Mouse (Mus musculus): Measurements from ENCODE around the gene Cd300a. TPM values are rescaled to one million over a fixed set of nuclear protein-coding genes. Genes with fewer than 3 reads are reported as not detected.

The Cd300a gene
- 1.1 and 2.6 TPM in 2 replicates for total RNA-seq (2014; rRNA removed)
- polyA plus RNA-seq (2015; fragmentation: Nextera tagmentation; extraction: Ambion mirVana), result 1.4 and 1.5 TPM in 2 replicates

- peak within 1 kb of the TSS; percentile 39 for H3K4me2 ChIP-seq (ENCODE audit: low read depth, low read length)
- 0 out of 2 replicates have a peak within 1 kb of the TSS, but pooled peaks have one; percentile 21 for H3K9ac ChIP-seq (replicated peaks; ENCODE audit: low read length)
- H3K4me3 ChIP-seq (ENCODE audit: low read length), result no peak within 1 kb of the TSS
- peak within 1 kb of the TSS; percentile 7; the same call in 1 of the 2 replicates for H3K27ac ChIP-seq
- WGBS, result 30% methylated on average over 18 of the region's 18 CpGs
- H3K4me1 ChIP-seq (ENCODE audit: insufficient read depth, low read length), result peaks cover 8% of the 10 kb centered on the region; the same call in 1 of the 2 replicates
- no peak for DNase-seq (ENCODE audit: low spot score)
- H3K9me3 ChIP-seq (ENCODE audit: low read length), result no peaks in the 10 kb centered on the region
- ATAC-seq, result no peak
- H3K27me3 ChIP-seq (ENCODE audit: insufficient read depth, low read length), result no peaks in the 10 kb centered on the region
- no peaks in the 10 kb centered on the region for H3K36me3 ChIP-seq (ENCODE audit: insufficient read depth, low read length)
- TF ChIP-seq CTCF (IDR thresholded peaks at IDR 0.05; ENCODE audit: low read depth), result no peak
These were observed at the start of gene Cd300a for GRCm38 (mm10) chr11:114889991-114890518. Cd300a (plus strand) TSS chr11:114890041.

GRCm38 (mm10) chr11:114843818-114844463 is 45.9 kb upstream of the Cd300a start:
- DNase-seq (ENCODE audit: low spot score) (no peak), ATAC-seq (peak; percentile 45; the same call in 1 of the 2 replicates)
- WGBS, result 12% methylated on average over 8 of the region's 8 CpGs
- H3K4me2 ChIP-seq (ENCODE audit: low read depth, low read length), result no peak overlapping the region
- no peak for TF ChIP-seq CTCF (IDR thresholded peaks at IDR 0.05; ENCODE audit: low read depth)
- no peaks in the 10 kb centered on the region for H3K27me3 ChIP-seq (ENCODE audit: insufficient read depth, low read length)
- H3K27ac ChIP-seq, result no peak overlapping the region
- no peaks in the 10 kb centered on the region for H3K4me1 ChIP-seq (ENCODE audit: insufficient read depth, low read length)
- H3K4me3 ChIP-seq (ENCODE audit: low read length), result no peak overlapping the region
- no peaks in the 10 kb centered on the region for H3K9me3 ChIP-seq (ENCODE audit: low read length)
- H3K36me3 ChIP-seq (ENCODE audit: insufficient read depth, low read length), result no peaks in the 10 kb centered on the region
- H3K9ac ChIP-seq (replicated peaks; ENCODE audit: low read length), result no peak overlapping the region

GRCm38 (mm10) chr11:114844464-114845220 is 45.2 kb upstream of the Cd300a start:
- no peaks in the 10 kb centered on the region for H3K36me3 ChIP-seq (ENCODE audit: insufficient read depth, low read length)
- no peak overlapping the region for H3K4me2 ChIP-seq (ENCODE audit: low read depth, low read length)
- no peak overlapping the region for H3K9ac ChIP-seq (replicated peaks; ENCODE audit: low read length)
- ATAC-seq (no peak), DNase-seq (ENCODE audit: low spot score) (no peak)
- no peak overlapping the region for H3K27ac ChIP-seq
- TF ChIP-seq CTCF (IDR thresholded peaks at IDR 0.05; ENCODE audit: low read depth), result no peak
- H3K27me3 ChIP-seq (ENCODE audit: insufficient read depth, low read length), result peaks cover 5% of the 10 kb centered on the region
- WGBS, result 74% methylated on average over 7 of the region's 7 CpGs
- H3K4me1 ChIP-seq (ENCODE audit: insufficient read depth, low read length), result no peaks in the 10 kb centered on the region
- H3K4me3 ChIP-seq (ENCODE audit: low read length), result no peak overlapping the region
- no peaks in the 10 kb centered on the region for H3K9me3 ChIP-seq (ENCODE audit: low read length)

GRCm38 (mm10) chr11:114846336-114846735 is 43.5 kb upstream of the Cd300a start:
- H3K4me2 ChIP-seq (ENCODE audit: low read depth, low read length), result no peak overlapping the region
- no peaks in the 10 kb centered on the region for H3K9me3 ChIP-seq (ENCODE audit: low read length)
- no peak for TF ChIP-seq CTCF (IDR thresholded peaks at IDR 0.05; ENCODE audit: low read depth)
- H3K27ac ChIP-seq, result no peak overlapping the region
- H3K9ac ChIP-seq (replicated peaks; ENCODE audit: low read length), result no peak overlapping the region
- no peak overlapping the region for H3K4me3 ChIP-seq (ENCODE audit: low read length)
- peaks cover 6% of the 10 kb centered on the region for H3K27me3 ChIP-seq (ENCODE audit: insufficient read depth, low read length)
- H3K4me1 ChIP-seq (ENCODE audit: insufficient read depth, low read length), result peaks cover 4% of the 10 kb centered on the region; the same call in 1 of the 2 replicates
- WGBS, result 86% methylated on average over 4 of the region's 4 CpGs
- ATAC-seq (no peak), DNase-seq (ENCODE audit: low spot score) (no peak)
- H3K36me3 ChIP-seq (ENCODE audit: insufficient read depth, low read length), result no peaks in the 10 kb centered on the region

GRCm38 (mm10) chr11:114847008-114847407 is 42.8 kb upstream of the Cd300a start:
- TF ChIP-seq CTCF (IDR thresholded peaks at IDR 0.05; ENCODE audit: low read depth), result no peak
- 78% methylated on average over 5 of the region's 5 CpGs for WGBS
- Histone ChIP-seq H3K4me3 (ENCODE audit: low read length) (no peak overlapping the region), H3K9ac (replicated peaks; ENCODE audit: low read length) (no peak overlapping the region), H3K4me2 (ENCODE audit: low read depth, low read length) (no peak overlapping the region), H3K9me3 (ENCODE audit: low read length) (no peaks in the 10 kb centered on the region), H3K36me3 (ENCODE audit: insufficient read depth, low read length) (no peaks in the 10 kb centered on the region), H3K27ac (no peak overlapping the region), H3K27me3 (ENCODE audit: insufficient read depth, low read length) (peaks cover 9% of the 10 kb centered on the region), H3K4me1 (ENCODE audit: insufficient read depth, low read length) (peaks cover 4% of the 10 kb centered on the region; the same call in 1 of the 2 replicates)
- DNase-seq (ENCODE audit: low spot score), result no peak
- ATAC-seq, result no peak

- Histone ChIP-seq H3K4me1 (ENCODE audit: insufficient read depth, low read length) (peaks cover 4% of the 10 kb centered on the region; the same call in 1 of the 2 replicates), H3K36me3 (ENCODE audit: insufficient read depth, low read length) (no peaks in the 10 kb centered on the region), H3K9me3 (ENCODE audit: low read length) (no peaks in the 10 kb centered on the region), H3K27me3 (ENCODE audit: insufficient read depth, low read length) (peaks cover 15% of the 10 kb centered on the region), H3K4me2 (ENCODE audit: low read depth, low read length) (no peak overlapping the region), H3K9ac (replicated peaks; ENCODE audit: low read length) (no peak overlapping the region), H3K27ac (no peak overlapping the region), H3K4me3 (ENCODE audit: low read length) (no peak overlapping the region)
- ATAC-seq (no peak), DNase-seq (ENCODE audit: low spot score) (no peak)
- 19% methylated on average over 2 of the region's 2 CpGs for WGBS
- no peak for TF ChIP-seq CTCF (IDR thresholded peaks at IDR 0.05; ENCODE audit: low read depth)
These were observed 40.3 kb upstream of the Cd300a start for GRCm38 (mm10) chr11:114849572-114849971.

Measured in hindbrain, postnatal 0 days (tissue).